Mouse (Mus musculus): ENCODE data around the gene Nfatc2ip. TPM values are rescaled to one million over a fixed set of nuclear protein-coding genes. Genes with fewer than 3 reads are reported as not detected.

The Nfatc2ip gene
- polyA plus RNA-seq, 1 experiment from 2014 or later, result 1.1 TPM

DNA sequence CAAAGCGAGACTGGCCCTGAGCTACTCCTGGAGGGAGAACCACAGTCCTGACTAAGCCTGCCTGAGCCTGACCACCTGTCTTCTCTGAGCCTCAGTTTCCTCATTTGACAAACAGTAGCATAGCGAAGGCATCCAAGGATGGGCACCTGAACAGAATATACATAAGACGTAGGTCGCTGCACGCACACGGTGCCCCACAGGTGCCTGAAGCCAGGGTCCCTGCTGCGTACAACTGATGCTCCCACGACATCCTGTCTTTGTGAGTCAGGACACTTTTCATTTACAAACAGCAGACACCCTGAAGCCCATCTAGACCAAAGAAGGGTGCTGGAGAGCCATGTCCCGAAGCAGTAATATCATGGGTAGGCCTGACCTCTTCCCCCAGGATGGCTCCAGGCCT, 38.1 kb downstream of the Nfatc2ip start:
- ATAC-seq (ENCODE audit: low FRiP score, low TSS enrichment) (no peak), DNase-seq (ENCODE audit: low spot score) (no peak)
- TF ChIP-seq EP300 (optimal IDR thresholded peaks at IDR 0.05) (no peak), CTCF (IDR thresholded peaks at IDR 0.05; ENCODE audit: low read depth) (no peak)
- H3K36me3 ChIP-seq (ENCODE audit: control insufficient read depth, insufficient read depth, low read length), result no peaks in the 10 kb centered on the region
- no peaks in the 10 kb centered on the region for H3K4me1 ChIP-seq (replicated peaks; ENCODE audit: control insufficient read depth, insufficient read depth)
- no peaks in the 10 kb centered on the region for H3K9me3 ChIP-seq (ENCODE audit: control insufficient read depth, low read length)
- no peak overlapping the region for H3K4me2 ChIP-seq (replicated peaks; ENCODE audit: low read depth)
- no peak overlapping the region for H3K9ac ChIP-seq (ENCODE audit: low read length)
- no peak overlapping the region for H3K4me3 ChIP-seq (ENCODE audit: low read depth, low read length)
- H3K27ac ChIP-seq (replicated peaks), result no peak overlapping the region
- WGBS, result 94% methylated on average over 9 of the region's 9 CpGs
- no peaks in the 10 kb centered on the region for H3K27me3 ChIP-seq (ENCODE audit: control insufficient read depth, insufficient read depth, low read length)

- Histone ChIP-seq H3K9ac (ENCODE audit: low read length) (no peak overlapping the region), H3K27ac (replicated peaks) (no peak overlapping the region), H3K27me3 (ENCODE audit: control insufficient read depth, insufficient read depth, low read length) (no peaks in the 10 kb centered on the region), H3K4me3 (ENCODE audit: low read depth, low read length) (no peak overlapping the region), H3K36me3 (ENCODE audit: control insufficient read depth, insufficient read depth, low read length) (no peaks in the 10 kb centered on the region), H3K9me3 (ENCODE audit: control insufficient read depth, low read length) (no peaks in the 10 kb centered on the region), H3K4me2 (replicated peaks; ENCODE audit: low read depth) (no peak overlapping the region), H3K4me1 (replicated peaks; ENCODE audit: control insufficient read depth, insufficient read depth) (no peaks in the 10 kb centered on the region)
- WGBS, result 74% methylated on average over 6 of the region's 6 CpGs
- TF ChIP-seq CTCF (IDR thresholded peaks at IDR 0.05; ENCODE audit: low read depth), result no peak
- DNase-seq (ENCODE audit: low spot score) (no peak), ATAC-seq (ENCODE audit: low FRiP score, low TSS enrichment) (no peak)
Measured at GRCm38 (mm10) chr7:126357838-126358237, 38.7 kb downstream of the Nfatc2ip start.

GRCm38 (mm10) chr7:126356793-126357591, 39.5 kb downstream of the Nfatc2ip start:
- Histone ChIP-seq H3K9ac (ENCODE audit: low read length) (no peak overlapping the region), H3K27me3 (ENCODE audit: control insufficient read depth, insufficient read depth, low read length) (no peaks in the 10 kb centered on the region), H3K4me2 (replicated peaks; ENCODE audit: low read depth) (no peak overlapping the region), H3K9me3 (ENCODE audit: control insufficient read depth, low read length) (no peaks in the 10 kb centered on the region), H3K36me3 (ENCODE audit: control insufficient read depth, insufficient read depth, low read length) (no peaks in the 10 kb centered on the region), H3K4me3 (ENCODE audit: low read depth, low read length) (no peak overlapping the region), H3K4me1 (replicated peaks; ENCODE audit: control insufficient read depth, insufficient read depth) (no peaks in the 10 kb centered on the region), H3K27ac (replicated peaks) (no peak overlapping the region)
- TF ChIP-seq CTCF (IDR thresholded peaks at IDR 0.05; ENCODE audit: low read depth) (no peak), EP300 (optimal IDR thresholded peaks at IDR 0.05) (no peak)
- 53% methylated on average over 7 of the region's 7 CpGs for WGBS
- DNase-seq (ENCODE audit: low spot score) (no peak), ATAC-seq (ENCODE audit: low FRiP score, low TSS enrichment) (no peak)

- TF ChIP-seq CTCF (IDR thresholded peaks at IDR 0.05; ENCODE audit: low read depth) (no peak), EP300 (optimal IDR thresholded peaks at IDR 0.05) (no peak)
- H3K4me3 ChIP-seq (ENCODE audit: low read depth, low read length), result no peak overlapping the region
- no peak overlapping the region for H3K4me2 ChIP-seq (replicated peaks; ENCODE audit: low read depth)
- no peak for ATAC-seq (ENCODE audit: low FRiP score, low TSS enrichment)
- H3K9ac ChIP-seq (ENCODE audit: low read length), result no peak overlapping the region
- no peaks in the 10 kb centered on the region for H3K9me3 ChIP-seq (ENCODE audit: control insufficient read depth, low read length)
- 41% methylated on average over 5 of the region's 5 CpGs for WGBS
- no peak for DNase-seq (ENCODE audit: low spot score)
- no peaks in the 10 kb centered on the region for H3K4me1 ChIP-seq (replicated peaks; ENCODE audit: control insufficient read depth, insufficient read depth)
- no peaks in the 10 kb centered on the region for H3K36me3 ChIP-seq (ENCODE audit: control insufficient read depth, insufficient read depth, low read length)
- H3K27me3 ChIP-seq (ENCODE audit: control insufficient read depth, insufficient read depth, low read length), result no peaks in the 10 kb centered on the region
- no peak overlapping the region for H3K27ac ChIP-seq (replicated peaks)
Measured at GRCm38 (mm10) chr7:126355847-126356597, 40.5 kb downstream of the Nfatc2ip start.

- no peak for TF ChIP-seq EP300 (optimal IDR thresholded peaks at IDR 0.05)
- no peaks in the 10 kb centered on the region for H3K9me3 ChIP-seq (ENCODE audit: control insufficient read depth, low read length)
- H3K36me3 ChIP-seq (ENCODE audit: control insufficient read depth, insufficient read depth, low read length), result no peaks in the 10 kb centered on the region
- no peak overlapping the region for H3K27ac ChIP-seq (replicated peaks)
- no peaks in the 10 kb centered on the region for H3K27me3 ChIP-seq (ENCODE audit: control insufficient read depth, insufficient read depth, low read length)
- no peak for ATAC-seq (ENCODE audit: low FRiP score, low TSS enrichment)
- H3K4me2 ChIP-seq (replicated peaks; ENCODE audit: low read depth), result no peak overlapping the region
- H3K4me1 ChIP-seq (replicated peaks; ENCODE audit: control insufficient read depth, insufficient read depth), result no peaks in the 10 kb centered on the region
- H3K9ac ChIP-seq (ENCODE audit: low read length), result no peak overlapping the region
- WGBS, result 39% methylated on average over 14 of the region's 14 CpGs
- no peak overlapping the region for H3K4me3 ChIP-seq (ENCODE audit: low read depth, low read length)
- DNase-seq (ENCODE audit: low spot score), result no peak
Measured at GRCm38 (mm10) chr7:126354738-126355614, 41.6 kb downstream of the Nfatc2ip start.

All from stomach, postnatal 0 days (tissue).